Mouse (Mus musculus) B cell, adult 2 months (primary cell): ENCODE data around the gene Ccl2.

Experiments used
- DNase-seq, 2 experiments: peaks; one replicate each; pipeline ENCODE4 v3.0.0; 2022

Gene Ccl2

GRCm38 (mm10) chr11:82035356-82035755 is at the start of gene Ccl2:
Gene Ccl2, plus strand, starts transcription at chr11:82035571.
- DNase-seq, result no peak

GRCm38 (mm10) chr11:81996172-81996841 is 39.1 kb upstream of the Ccl2 start:
- DNase-seq, result peak; percentile 74 to 78

- no peak for DNase-seq
Measured at GRCm38 (mm10) chr11:81997085-81997484, 38.3 kb upstream of the Ccl2 start.

- no peak for DNase-seq
Measured at GRCm38 (mm10) chr11:81998646-81999045, 36.7 kb upstream of the Ccl2 start.

- no peak for DNase-seq
Measured at GRCm38 (mm10) chr11:81999469-81999868, 35.9 kb upstream of the Ccl2 start.

GRCm38 (mm10) chr11:82000581-82000980 is 34.8 kb upstream of the Ccl2 start:
- DNase-seq, result no peak

- no peak for DNase-seq
Measured at GRCm38 (mm10) chr11:82004810-82005209, 30.6 kb upstream of the Ccl2 start.

GRCm38 (mm10) chr11:82006796-82007423 is 28.5 kb upstream of the Ccl2 start:
- DNase-seq, result no peak

- DNase-seq, result no peak
Measured at GRCm38 (mm10) chr11:82010115-82010514, 25.3 kb upstream of the Ccl2 start.

GRCm38 (mm10) chr11:82011411-82012193 is 23.8 kb upstream of the Ccl2 start:
- DNase-seq, result no peak

- no peak for DNase-seq
Measured at GRCm38 (mm10) chr11:82013756-82014155, 21.6 kb upstream of the Ccl2 start.

- DNase-seq, result no peak
Measured at GRCm38 (mm10) chr11:82015066-82015465, 20.3 kb upstream of the Ccl2 start.

GRCm38 (mm10) chr11:82016181-82016780 is 19.1 kb upstream of the Ccl2 start:
- no peak for DNase-seq

GRCm38 (mm10) chr11:82019389-82019788 is 16.0 kb upstream of the Ccl2 start:
- no peak for DNase-seq

- DNase-seq, result no peak
Measured at GRCm38 (mm10) chr11:82019793-82020192, 15.6 kb upstream of the Ccl2 start.

- DNase-seq, result no peak
Measured at GRCm38 (mm10) chr11:82021406-82021805, 14.0 kb upstream of the Ccl2 start.

GRCm38 (mm10) chr11:82022504-82023056 is 12.8 kb upstream of the Ccl2 start:
- no peak for DNase-seq

GRCm38 (mm10) chr11:82023769-82024168 is 11.6 kb upstream of the Ccl2 start:
- no peak for DNase-seq

GRCm38 (mm10) chr11:82030171-82030570 is 5.2 kb upstream of the Ccl2 start:
- no peak for DNase-seq

GRCm38 (mm10) chr11:82032136-82032535 is 3.2 kb upstream of the Ccl2 start:
- no peak for DNase-seq

GRCm38 (mm10) chr11:82032678-82033344 is 2.6 kb upstream of the Ccl2 start:
- DNase-seq, result no peak

GRCm38 (mm10) chr11:82034446-82034845 is 925 bp upstream of the Ccl2 start:
- no peak for DNase-seq

GRCm38 (mm10) chr11:82035857-82036256 is 486 bp downstream of the Ccl2 start:
- no peak for DNase-seq
